Mouse (Mus musculus): ENCODE data around the gene Rfx5.

DNA sequence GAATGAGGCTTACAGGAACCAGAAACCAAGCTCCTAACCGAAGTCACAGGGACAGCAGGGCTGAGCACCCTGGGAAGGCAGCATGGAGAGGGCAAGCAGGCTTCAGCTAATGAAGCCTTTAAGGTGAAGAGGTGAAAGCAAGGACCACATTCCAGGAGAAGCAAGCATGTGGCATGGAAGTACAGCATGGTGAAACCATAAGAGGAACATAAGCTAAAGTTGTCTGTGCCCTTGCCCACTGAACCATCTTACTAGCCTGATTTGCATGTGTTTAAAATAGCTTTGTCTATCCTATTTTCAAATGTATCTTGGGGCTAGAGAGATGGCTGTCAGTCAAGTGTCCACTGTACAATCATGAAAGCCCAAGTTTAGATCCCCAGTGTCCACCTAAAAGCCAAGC lies 12.0 kb downstream of the Rfx5 start:
- TF ChIP-seq CTCF (IDR thresholded peaks at IDR 0.05; ENCODE audit: low read depth) (no peak), EP300 (IDR thresholded peaks at IDR 0.05; ENCODE audit: low read depth) (no peak)
